Mouse (Mus musculus) heart, postnatal 25 days (tissue): Measurements from ENCODE around the gene Ehhadh. TPM values are rescaled to one million over a fixed set of nuclear protein-coding genes. Genes with fewer than 3 reads are reported as not detected.
"Not testable (repeated sequence)": the region's sequence is repeated elsewhere in the genome, so short reads cannot be mapped to it uniquely, and the experiment has no call there.

Source experiments
- DNase-seq: peaks from one replicate; pipeline ENCODE4 v3.0.0; 2022; ENCODE audit warnings: low spot score
- intact Hi-C: fragments of 180-260 bp; cut with DNase I; formaldehyde crosslinking; loops from one replicate; pipeline ENCODE4 v1.15.1; 2025
- total RNA-seq, 2 experiments: library from RNA; stranded (reverse); gene quantifications; 2 replicates each; pipeline ENCODE4 v1.2.3; 2021

Ehhadh gene
- total RNA-seq, result 10 to 100 TPM; 12.1 to 13.8 TPM

DNA sequence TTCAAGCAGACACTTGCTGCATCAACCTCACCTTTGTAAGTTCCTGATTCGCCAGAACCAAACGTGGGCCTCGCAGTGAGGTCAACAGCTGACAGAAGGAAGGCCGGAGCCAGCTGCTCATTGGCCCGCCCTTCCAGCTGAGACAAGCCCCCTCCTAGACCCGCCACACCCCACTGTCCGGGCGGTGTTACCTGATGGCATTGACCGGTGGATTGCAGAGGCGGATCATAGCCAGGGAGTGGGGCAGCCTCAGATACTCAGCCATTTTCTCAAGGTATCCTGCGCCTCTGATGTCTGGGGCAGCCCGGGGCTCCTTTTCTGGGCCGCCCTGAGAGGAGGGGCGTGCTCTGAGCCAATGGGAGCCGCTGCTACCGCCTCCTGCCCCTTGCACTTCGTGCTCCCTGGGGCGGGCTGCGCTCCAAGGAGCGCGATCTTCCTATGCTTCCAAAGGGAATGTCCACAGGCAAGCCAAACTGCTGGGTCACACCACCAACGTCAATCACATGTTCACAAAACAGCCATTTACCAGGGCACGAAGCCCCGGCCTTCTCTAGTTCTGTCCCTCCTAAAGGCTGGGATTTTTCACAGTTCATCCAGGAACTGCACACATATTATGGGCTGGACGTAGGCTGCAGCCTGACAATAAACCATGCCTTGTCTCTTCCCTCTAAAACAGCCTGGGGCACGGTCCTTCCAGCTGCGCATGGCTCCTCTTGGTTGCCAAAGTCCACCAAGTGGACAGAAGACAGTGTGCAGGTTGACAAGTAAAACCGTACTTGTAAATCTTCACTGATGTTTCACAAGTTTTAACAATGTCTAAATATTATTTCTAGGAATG, at the start of gene Ehhadh:
Gene Ehhadh (minus strand): TSS at position 292 of the 838 bp plus-strand sequence.
- peak; percentile 65 for DNase-seq
- intact Hi-C loops, result no loop called here

DNA sequence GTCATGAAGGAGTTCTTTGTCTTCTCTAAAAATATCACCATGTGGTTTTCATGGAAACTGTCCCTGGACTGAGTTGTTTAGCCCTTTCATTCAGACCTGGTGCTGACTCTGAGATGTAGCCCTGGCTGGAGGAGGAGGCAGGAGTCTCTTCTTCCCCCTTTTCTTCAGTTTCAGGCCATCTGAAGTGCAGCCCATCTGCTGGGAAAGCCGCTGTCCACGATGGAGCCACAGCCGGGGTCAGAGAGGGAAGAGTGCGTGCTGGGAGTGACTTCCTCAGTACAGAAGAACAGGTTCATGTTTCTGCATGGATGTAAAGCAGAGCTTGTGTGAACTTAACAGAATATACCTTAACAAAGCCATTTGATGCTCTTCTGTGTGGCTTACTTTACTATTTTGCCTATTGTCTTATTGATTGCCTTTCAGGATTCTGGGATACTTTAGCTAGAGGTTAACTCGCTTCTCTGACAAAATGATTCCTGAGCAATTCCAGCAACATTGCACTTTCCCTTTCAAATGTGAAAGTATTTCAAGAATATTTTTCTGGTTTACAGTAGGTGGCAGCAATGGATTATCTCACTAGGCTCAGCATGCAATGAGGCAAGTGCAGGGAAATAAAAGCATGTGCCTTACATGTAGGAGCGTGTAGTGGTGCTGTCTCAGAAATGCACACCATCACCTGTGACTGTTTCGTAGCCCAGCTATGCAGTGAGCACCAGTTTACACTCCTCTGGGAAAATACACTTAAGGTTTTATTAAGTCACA, 48.9 kb upstream of the Ehhadh start:
- intact Hi-C loops, result loop anchor here (5.0 to 10.0 kb wide), 3 partner anchors 186 to 458 kb away; no protein-coding TSS in a partner anchor

DNA sequence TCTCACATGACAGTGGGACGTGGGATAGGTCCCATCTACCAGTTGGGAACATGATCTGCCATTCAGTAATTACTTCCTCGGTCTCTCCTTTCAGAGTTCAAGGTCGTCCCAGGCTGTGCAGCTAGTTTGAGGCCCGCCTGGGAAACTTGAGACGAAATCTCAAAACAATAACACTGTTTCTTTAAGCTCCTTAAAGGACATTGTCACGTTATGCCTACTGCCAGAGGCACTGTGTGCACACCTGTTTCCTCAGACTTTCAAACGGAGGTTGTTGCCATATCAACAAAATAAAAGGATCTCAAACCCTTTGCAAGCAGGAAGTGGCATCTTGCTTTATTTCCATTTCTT, 48.0 kb upstream of the Ehhadh start:
- intact Hi-C loops, result loop anchor here (5.0 to 10.0 kb wide), 3 partner anchors 187 to 459 kb away; no protein-coding TSS in a partner anchor
- DNase-seq, result no peak

More for the DNA sequence above, 48.9 kb upstream of the Ehhadh start:
- no peak for DNase-seq

DNA sequence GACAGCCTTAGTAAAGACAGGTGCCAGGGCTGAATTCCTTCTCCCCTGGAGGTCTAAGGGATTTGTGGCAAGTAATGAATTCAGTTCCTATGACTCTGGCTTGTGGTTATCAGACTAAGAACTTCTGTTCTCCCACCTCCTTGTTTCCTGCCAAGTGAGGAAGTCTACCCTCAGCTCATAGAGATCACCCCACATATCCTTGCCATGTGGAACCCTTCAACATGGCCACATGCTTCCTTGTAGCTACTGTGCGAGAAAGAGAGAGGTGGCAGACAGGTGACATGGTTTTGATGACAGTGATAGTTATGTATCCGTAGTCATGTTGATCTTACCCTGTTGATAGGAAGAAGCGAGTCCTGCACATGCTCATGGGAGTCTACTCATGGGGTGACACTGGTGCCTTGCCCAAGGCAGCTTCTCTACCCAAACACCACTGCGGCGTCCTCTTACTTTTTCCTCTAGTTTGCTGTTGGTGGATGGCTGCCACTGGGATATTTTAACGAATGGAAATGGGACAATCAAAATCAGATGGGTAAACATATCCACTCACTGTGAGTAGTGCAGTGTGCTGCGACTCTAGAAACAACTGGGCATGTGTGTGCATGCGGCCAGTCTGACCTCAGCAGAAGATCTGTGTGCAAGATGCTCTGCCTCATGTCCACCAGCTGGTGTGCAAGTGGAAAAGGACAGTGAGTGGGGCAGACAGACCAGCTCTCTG, 47.4 kb upstream of the Ehhadh start:
- intact Hi-C loops, result loop anchor here (5.0 to 10.0 kb wide), 3 partner anchors 187 to 460 kb away; no protein-coding TSS in a partner anchor
- DNase-seq, result no peak

DNA sequence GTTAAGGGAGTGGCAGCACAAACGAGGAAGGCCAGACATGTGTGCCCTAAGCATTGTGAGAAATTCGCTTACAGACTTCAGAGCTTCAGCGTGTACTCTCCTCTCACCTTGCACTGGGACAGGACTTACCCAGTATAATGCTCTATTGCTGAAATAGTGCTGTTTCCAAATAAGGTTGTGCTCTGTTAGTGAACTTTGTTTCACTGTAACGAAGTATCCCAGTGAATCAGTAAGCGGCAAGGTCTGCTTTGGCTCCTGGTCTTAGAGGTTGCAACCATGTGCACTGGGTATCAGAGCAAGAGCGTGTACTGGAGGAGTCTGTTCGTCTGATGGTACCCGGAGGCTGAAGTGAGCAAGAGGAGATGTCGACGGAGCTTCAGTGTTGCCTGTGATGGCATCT, 46.4 kb upstream of the Ehhadh start:
- no peak for DNase-seq
- intact Hi-C loops, result loop anchor here (10.0 kb wide), 1 partner anchor 461 kb away; no protein-coding TSS in a partner anchor

DNA sequence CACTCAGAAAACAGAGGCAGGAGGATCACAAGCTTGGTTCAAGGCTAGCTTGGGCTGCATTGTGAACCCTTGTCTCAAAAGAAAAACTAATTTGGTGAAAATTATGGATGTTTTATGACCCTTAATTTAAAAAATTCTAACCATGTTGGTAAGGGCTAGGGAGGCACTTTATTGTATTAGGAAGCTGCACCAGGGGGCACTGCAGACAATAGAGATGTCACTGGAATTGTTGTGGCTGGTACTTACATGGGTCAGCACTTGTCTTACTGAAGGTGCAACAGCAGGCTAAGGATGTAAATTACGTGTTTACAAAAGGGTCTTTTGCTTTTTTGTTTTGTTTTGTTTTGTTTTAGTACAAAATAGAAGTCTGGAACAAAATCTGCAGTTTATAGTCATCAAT, 45.9 kb upstream of the Ehhadh start:
- DNase-seq, result no peak
- intact Hi-C loops, result loop anchor here (10.0 kb wide), 1 partner anchor 461 kb away; no protein-coding TSS in a partner anchor

DNA sequence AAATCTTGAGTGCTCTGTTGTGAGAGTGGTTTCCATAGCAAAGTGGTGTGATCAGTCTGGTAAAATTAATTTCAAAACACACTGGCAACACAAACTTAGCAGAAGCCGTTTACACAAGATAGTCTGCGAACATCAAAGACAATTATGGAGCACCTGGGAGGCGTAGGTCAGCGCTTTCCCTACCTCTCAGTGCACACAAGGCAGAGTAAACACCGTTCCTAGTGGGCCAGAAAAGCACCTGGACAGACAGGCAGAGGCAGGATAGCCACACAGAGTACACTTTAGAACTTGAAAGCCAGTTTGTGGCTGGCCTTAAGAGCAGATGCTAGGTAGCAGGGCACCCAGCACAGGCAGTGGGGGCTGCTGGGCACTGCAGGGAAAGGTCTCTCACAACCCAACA, 44.2 kb upstream of the Ehhadh start:
- intact Hi-C loops, result loop anchor here (10.0 kb wide), 1 partner anchor 463 kb away; no protein-coding TSS in a partner anchor
- DNase-seq, result no peak

DNA sequence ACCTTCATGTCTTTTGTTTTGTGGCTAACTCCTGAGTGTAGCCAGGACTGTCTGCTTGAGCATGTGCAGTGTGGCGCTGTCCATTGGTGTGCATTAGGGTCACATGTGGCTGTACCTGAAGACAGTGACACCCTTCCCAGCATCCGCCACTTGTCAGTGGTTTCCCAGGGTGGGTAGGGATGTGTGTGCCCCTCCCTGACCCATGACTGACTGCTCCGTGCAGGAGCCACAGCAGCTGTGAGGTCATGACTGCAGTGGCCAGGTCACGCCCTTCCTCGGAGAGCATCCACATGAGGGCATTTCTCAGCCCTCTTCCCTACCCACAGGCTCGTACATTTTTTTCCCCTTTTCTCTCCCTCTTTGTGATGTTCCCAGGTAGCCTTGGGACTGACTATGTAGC, 43.2 kb upstream of the Ehhadh start:
- intact Hi-C loops, result loop anchor here (10.0 kb wide), 1 partner anchor 464 kb away; no protein-coding TSS in a partner anchor
- DNase-seq, result no peak

DNA sequence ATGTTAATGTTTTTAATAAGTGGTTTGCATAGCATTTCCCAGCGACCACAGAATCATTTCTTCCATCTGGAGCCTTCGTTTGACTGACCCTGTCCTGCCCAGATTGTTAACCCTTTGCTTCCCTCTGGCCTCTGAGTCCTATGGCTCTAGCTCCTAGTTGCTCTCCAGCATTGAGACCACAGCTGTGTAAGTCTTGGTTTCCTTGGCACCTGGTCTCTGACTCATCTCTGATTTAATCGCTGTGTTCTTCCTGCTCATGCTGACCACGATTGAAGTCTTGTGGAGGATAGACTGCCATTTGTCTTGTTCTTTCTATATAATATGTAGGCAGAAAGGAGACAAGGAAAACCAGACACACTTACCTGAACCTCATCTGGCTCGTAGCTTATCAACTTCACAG, 42.1 kb upstream of the Ehhadh start:
- DNase-seq, result no peak
- intact Hi-C loops, result loop anchor here (10.0 kb wide), 1 partner anchor 465 kb away; no protein-coding TSS in a partner anchor

DNA sequence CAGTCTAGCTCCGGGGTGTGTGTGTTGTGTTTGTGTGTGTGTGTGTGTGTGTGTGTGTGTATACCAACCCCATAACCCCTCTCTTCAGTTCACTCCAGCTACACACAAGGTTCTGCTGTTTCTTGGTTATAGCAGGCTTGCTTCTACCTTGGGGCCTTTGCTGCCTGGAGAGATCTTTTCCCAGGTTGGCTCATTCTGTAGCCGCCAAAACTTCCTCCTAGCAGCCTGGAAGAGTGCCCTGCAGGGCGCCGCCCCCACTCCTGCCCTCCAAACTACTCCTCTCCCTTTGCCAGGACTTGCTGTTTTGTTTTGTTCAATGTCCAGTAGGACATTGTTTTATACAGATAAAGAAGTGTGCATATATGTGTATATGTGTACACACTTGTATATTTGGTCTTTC, 40.0 kb upstream of the Ehhadh start:
- intact Hi-C loops, result no loop called here
- DNase-seq, result no peak

DNA sequence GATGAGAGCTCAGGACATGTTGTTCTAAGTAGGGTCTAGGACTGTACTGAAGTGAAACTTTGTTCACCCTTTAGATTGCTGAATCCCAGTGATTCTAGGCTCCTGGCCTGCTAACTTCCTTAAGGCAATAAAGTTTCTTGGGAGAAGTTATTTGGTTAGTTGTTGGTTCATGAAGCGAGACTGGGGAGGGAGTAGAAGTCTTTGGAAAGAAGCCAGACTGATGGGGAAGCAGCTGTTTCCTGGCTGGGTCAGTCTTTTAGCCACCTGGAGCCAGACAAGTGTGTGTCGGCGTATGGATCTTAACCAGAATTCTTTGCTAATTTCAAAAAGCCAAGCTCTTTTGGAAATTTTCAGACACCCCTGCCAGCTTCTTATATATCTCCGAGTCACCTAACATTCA, 39.5 kb upstream of the Ehhadh start:
- intact Hi-C loops, result no loop called here
- DNase-seq, result no peak

DNA sequence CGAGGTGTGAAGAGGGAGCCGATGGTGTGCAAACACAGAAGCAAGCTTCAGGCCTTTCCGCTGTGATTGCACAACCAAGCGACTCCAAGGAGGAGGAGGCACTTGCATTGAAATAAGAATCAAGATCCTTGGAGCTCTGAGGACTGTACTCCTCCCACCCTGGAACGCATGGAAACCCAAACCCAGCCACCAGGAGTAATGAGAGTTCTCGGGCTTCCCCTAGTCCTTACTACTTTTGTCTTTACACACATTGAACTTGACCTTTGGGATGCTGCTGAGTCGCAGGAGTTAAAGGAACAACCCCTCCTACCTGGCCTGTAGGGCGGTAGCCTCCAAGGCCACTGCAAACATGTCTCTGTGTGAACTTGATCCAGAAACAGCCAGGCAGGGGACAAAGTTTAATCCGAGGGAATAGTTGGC, 38.0 kb upstream of the Ehhadh start:
- intact Hi-C loops, result no loop called here
- DNase-seq, result no peak

DNA sequence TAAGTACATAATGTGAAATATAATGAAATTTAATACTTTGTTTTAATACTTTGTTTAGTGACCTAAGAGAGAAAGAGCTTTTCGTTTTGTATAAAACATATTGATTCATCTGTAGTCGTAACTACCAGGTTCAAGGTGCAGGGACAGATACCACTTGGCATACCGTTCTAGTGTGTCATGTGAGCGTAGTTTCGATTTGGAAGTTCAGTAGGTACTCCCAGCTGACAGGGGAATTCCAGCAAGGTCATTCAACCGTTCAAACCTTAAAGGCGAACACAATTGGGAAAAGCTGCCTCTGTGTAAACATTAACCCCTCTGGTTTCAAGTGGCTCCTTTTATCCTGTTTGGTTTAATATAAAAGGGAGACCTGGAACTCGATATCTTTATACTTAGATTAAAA, 31.0 kb upstream of the Ehhadh start:
- intact Hi-C loops, result no loop called here

DNA sequence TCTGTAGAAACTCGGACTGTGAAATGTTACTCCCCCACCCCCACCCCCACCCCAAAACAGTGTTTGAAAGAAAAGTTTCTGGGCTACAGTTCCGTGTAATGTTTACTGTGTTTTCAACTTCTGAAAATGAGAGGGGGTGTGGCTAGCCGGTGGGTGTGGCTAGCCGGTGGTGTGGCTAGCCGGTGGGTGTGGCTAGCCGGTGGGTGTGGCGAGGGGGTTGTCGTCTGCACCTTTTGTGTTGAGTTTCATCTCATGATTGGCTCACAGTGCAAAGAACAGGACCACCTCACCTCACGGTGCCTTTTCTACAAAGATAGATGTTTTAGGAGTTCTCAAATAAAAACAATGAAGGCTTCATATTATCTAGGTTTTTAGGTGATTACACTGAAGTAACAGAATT, 30.5 kb upstream of the Ehhadh start:
- no peak for DNase-seq
- intact Hi-C loops, result no loop called here

More for the DNA sequence above, 31.0 kb upstream of the Ehhadh start:
- DNase-seq, result no peak

DNA sequence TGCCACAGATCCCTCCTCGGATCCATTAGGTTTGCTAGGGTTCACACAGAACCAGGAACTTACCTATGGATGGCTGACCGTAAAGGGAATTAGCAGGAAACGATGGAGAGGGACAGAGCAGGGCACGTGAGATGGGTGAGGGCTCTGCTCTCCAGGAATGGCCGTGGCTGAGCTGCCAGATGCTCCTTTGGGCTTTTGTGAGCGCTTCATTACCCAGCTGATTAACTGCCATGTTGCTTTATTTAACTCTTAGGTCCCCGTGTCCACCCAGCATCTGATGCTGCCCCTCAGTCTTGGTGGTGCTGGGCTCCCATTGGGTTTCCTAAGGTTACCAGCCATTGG, 28.0 kb upstream of the Ehhadh start:
- no peak for DNase-seq
- intact Hi-C loops, result loop anchor here (2.0 kb wide), 1 partner anchor 329 kb away; no protein-coding TSS in a partner anchor

DNA sequence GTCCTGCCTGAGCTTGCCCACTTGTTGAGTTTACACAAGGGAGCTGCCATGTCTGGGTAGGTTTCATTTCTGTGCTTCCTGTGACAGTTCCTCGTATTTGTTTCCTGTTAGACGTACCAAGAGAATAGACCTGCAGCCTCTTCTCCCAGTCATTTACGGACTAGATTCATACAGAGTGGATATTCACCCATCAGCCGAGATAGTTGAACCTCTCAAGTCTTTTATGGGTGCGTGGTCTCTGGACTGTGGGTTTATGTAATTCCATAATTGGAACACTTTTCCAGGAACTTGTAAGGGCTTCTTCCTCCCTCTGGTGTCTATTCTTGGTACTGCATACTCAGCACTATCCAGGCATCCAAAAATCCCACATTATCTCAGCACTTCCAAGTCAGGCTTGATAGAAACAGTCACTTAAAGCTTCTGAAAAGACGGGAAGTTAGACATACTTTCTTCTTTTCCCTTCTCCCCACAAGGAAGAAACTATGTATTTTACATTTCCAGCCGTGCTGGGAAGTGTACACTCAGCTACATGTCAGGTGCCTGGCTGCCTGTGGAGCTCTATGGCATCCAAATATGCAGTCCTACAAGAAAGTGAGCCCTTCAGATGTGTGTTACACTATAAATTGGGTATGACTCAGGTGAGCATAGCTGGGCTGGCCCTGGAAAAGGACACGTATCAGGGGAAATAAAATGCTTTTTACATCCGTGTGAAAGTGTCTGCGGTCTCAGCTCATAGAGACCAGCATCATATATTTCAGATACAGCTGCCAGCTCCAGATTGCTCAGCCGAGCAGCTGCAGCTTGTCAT, 27.5 kb upstream of the Ehhadh start:
- intact Hi-C loops, result loop anchor here (1.0 to 2.0 kb wide), 2 partner anchors 45 to 328 kb away; no protein-coding TSS in a partner anchor
- no peak for DNase-seq

DNA sequence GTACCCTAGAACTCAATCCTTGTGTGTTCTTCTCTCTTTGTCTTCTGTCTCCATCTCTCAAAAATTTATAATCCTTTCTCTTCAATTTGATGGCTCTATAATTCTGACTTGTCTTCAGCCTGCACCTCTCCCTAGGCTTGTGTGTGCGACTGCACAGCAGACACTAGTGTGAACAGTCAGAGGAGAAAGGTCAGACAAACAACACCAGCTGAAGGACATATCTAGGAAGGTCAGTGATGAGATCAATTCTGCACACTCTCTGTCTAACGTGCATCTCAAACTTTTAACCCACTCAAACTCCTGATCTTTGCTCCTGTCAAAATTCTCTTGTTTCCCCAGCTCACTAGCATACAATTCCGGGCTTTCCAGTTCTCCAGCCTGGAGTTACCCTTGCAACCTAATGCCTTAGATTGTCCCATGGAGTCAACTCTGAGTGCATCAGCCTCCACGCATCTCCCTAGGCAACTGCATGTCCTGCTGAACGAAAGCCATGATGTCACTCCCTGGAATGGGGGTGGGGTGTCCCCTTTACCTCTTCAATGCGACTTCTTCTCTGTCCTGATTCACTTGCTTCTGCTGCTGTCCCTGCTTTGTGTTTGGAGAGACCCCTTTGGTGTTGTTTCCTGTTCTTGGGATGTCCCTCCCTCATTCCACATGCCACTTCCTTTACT, 25.7 kb upstream of the Ehhadh start:
- DNase-seq, result no peak
- intact Hi-C loops, result no loop called here

DNA sequence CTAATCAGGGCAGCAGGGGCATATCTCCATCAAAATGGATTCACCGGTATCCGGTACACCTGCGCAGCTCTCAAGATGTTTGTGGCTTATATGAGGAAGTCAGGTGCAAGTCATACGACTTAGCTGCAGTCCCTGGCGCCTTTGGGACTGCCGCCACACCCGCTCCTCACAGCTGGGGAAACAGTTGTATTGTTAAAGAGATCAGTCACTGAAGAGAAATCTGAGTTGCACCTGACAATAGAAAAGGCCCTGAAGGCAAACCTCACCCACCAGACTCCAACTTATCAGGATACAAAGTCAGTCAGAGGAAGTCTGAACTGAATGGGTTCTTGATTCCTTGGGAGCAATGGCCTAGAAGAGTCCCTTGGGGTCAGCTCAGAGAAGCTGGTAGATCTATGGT, 20.2 kb upstream of the Ehhadh start:
- intact Hi-C loops, DNase-seq: not testable (repeated sequence)

DNA sequence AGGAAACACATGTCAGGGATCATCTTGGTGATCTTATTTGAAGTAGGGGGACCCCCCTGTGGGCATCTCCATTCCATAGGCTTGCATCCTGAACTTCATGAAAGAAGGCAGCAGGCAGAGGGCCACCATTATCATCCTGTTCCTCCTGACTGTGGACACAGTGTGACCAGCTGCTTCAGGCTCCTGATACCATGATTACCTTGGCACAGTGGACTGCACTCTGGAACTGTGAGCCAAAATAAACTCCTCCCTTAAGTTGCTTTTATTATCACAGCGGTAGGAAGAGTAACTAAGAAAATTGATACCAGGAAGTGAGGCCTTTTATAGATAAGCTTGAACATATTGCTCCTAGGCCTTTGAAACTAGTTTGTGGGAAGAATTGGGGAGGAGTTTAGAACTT, 19.3 kb upstream of the Ehhadh start:
- DNase-seq, result no peak
- intact Hi-C loops, result no loop called here
